Mouse (Mus musculus): Measurements from ENCODE around the gene Ddx39.
A peak's percentile ranks its signal among the peaks of the same experiment; 100 is the strongest.

Gene Ddx39

DNA sequence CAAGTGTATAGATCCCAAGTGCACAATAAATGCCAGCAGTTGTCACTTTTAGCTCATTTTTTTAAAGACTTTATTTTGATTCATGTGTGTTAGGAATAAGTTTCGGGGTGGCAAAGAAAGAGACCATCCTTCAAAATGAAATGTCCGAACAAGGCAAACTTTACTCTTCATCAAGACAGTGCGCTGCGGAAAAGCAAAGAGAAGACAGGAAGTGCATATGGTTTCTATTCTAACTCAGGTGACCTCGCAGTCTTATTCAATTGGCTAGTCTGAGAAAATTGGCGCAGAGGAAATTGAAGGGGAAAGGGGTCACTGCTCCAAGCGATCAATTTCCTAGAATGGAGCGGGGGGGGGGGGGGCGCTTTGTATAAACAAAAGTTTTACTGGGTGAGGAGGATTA lies 15.4 kb upstream of the Ddx39 start:
- no peak for DNase-seq

DNA sequence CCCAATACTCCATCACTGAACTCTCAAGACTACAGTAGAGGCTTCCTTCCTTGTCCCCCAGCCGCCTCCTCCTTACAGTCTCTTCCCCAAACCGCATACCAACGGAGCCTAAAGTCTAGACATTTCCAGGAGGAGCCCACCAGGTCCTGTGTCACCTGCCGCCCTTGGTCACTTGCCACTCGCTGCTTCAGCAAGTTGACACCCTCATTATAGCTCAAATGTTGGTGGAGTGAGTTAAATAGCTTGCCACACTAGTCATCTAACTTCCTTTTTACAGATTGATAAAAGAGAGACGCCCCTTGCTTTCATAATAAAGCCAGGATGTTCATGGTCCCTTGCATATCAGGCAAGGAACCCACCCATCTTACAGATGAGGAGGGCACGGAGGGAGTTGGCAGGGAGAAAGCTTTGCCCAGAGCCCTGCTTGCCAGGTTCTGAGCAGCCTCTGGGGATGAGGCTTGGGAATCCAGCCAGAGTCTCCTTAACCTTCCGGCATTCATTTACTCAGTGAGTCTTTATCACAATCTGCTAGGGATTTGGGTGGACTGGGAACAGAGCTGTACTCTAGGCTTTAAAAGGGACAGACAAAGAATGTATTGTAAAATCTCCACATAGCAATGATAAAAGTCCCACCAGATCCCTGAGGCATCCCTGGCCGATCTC lies 14.4 kb upstream of the Ddx39 start:
- DNase-seq = no peak

DNA sequence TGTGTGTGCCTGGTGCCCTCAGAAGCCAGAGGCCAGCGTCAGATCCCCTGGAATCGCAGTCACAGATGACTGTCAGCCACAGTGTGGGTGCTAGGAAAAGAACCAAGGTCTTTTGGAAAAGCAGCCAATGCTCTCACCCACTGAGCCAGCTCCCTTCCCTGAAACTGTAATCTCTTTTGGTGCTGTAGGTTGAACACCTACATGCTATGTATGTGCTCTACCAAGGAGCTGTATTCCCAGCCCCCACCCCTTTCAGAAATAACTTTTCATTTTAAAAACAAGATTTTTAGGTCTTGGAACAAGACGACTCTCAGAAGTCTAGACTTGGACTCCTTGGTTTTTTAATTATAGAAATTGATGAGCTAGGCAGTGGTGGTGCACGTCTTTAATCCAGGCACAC lies 11.6 kb upstream of the Ddx39 start:
- no peak for DNase-seq

DNA sequence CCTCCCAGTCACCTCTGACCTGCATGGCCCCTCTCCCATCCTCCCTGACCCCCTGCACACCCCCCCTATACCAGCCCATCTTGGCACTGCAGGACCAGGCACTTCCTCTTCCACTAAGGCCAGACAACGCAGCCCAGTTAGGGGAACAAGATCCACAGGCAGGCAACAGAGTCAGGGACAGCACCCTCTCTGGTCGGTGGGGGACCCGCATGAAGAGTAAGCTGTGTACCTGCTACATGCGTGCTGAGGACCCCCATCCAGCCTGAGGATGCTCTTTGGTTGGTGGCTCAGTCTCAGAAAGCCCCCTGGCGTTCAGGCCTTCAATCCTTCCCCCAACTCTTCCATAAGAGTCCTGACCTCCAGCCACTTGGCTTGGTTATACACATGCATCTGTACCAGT lies 8.6 kb upstream of the Ddx39 start:
- DNase-seq = no peak

DNA sequence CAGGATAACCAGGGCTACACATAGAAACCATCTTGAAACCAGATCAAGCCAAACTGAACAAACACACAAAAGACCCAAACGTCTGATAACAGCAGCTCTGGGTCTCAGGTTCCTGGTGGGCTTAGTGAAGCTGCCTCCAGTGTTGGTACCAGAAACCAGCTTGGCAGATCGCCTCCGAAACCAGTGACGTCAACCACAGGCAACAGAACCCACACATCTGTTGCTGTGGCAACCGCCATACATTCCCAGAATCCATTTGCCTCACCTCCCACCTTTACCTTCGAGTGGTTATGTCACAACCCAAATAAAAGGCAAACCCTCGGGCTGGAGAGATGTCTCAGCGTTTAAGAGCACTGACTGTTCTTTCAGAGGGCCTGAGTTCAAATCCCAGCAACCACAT lies 7.4 kb upstream of the Ddx39 start:
- no peak for DNase-seq

DNA sequence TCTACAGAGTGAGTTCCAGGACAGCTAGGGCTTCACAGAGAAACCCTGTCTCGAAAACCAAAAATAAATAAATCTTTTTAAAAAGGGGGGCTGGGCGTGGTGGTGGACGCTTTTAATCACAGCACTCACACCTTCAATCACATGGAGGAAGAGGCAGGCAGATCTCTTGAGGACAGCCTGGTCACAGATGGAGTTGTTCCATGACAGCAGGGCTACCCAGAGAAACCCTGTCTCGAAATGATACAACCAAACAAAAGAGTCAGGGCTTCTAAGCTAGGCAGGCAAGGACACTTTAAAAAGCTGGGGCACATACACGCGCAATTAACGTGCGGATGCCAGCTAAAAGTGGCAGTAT lies 324 bp upstream of the Ddx39 start:
- DNase-seq = no peak

DNA sequence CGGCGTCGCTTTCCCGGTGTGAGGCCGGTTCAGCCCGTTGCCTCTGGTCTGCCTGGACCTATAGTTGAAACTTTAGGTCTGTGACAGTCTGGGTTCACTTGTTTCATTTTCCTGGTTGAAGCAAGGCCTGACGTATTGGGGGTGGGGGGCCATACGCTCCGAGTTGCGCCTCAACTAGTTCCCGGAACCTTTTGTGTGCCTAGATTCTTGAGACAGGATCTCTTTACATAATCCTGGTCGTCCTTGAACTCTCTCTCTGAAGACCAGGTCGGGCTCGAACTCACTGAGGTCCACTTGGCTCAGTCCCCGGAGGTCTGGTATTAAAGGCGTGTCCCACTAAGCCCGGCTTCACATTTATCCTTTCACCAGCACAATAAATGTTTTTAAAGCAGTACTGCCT lies 794 bp downstream of the Ddx39 start:
- no peak for DNase-seq

DNA sequence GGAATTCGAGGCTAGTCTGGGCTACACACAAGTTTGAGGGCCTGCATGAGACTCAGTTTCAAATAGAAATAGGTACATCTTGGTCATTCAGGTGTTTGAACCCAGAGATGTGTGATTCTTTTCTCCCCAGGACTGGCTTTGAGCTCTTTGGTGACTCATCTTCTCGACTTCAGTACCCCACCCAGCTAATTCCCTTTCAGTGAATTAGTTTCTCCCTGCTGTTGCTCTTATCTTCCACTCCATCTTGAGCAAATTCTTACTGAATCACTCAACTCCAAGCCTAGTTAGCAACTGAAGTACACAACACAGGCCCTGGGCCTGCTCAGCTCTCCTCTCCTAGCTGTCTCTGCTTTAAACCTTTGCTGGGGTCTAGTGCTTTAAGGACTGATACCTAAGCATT lies 1.6 kb downstream of the Ddx39 start:
- DNase-seq = no peak

DNA sequence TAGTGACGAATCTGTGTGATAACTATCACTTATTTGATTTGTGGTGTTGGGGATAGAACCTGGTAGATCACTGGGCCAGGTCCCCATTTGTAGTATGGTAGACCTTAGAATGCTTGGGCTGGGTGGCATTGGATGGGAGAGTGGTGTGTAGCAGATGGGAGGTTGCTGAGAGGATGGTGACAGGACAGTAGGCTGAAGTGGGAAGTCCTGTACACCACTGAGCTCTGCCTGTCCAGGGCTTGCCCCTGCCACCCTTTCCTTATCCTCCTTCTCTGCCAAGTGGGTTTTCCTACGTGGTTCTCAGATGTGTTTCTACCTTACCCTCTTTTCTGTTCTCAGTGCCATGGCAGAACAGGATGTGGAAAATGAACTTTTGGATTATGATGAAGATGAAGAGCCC lies 4.1 kb downstream of the Ddx39 start:
- DNase-seq = no peak

DNA sequence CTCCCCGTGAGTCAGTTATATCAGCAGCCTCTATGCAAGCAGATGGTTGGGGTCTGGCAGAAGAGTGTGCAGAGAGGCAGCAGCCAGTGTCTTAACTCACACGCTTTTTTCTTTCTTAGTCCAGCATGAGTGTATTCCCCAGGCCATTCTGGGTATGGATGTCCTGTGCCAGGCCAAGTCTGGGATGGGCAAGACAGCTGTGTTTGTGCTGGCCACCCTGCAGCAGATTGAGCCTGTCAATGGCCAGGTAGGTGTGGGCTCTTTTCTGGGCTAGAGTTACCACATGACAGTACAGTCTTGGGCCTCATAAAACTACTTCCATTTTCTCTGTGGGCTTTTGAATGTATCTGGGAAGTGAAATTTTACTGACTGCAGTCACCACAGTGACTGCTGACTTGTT lies 4.7 kb downstream of the Ddx39 start:
- DNase-seq = no peak

DNA sequence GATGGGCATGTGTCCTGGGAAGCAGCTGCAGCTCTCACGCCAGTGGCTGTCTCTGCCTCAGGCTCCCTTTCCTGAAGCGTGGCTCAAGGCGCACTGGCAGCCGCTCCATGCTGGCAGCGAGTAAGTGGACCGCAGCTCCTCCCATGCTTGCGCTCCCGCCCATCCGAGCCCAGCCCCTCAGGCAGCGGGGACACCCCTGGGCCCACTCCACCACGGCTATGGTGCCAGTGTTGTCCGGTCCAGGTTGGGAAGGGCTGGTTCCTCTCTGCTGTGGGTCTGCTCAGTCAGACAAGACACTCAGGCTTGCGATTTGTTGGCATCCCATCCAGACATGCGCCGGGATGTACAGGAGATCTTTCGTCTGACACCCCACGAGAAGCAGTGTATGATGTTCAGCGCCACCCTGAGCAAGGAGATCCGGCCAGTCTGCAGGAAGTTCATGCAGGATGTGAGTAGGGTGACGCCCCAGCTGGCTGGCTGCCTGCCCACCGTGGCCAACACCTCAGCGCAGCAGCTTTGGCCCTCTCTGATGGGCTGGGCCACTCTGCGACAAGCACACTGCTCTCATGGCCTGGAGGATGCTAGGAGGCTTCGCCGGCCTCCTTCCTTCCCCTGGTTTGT lies 6.5 kb downstream of the Ddx39 start:
- DNase-seq = no peak

DNA sequence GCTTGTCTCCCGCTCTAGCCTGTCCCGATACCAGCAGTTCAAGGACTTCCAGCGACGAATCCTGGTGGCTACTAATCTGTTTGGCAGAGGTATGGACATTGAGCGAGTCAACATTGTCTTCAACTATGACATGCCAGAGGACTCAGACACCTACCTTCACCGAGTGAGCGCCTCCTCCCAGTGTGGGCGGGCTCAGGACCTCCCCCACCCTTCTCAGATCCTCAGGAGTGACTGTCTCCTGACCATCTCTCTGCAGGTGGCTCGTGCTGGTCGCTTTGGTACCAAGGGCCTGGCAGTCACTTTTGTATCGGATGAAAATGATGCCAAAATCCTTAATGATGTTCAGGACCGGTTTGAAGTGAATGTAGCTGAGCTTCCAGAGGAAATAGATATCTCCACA lies 7.7 kb downstream of the Ddx39 start:
- DNase-seq = no peak

DNA sequence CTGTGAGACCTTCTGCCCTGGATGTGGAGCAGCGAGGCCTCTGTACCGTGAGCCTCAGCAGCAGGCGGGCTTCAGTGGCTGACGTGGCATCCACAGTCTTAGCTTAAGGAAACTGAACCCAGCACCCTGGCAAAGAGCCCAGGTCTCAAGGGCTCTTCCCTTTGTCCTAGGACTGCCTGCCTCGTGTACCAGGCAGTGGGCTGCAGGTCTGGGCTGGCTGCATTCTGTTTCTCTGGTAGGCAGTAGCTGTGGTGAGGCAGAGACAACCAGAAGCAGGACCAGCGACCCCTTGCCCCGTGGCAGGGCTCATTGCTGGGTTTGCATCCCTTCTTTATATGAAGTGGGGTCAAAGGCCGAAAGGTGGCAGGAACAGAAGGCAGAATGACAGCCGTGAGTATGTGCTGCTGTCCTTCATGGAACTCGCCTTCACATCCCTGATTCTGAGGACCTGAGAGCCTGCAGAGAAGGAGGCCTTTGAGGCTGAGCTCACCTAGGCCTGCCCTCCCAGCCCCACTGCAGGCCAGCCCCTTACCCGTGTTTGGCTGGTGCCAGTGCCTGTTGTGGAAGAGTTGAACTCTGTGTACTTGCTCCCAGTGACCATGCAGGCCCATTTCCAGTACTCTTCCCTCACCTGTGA lies 8.6 kb downstream of the Ddx39 start:
- no peak for DNase-seq

DNA sequence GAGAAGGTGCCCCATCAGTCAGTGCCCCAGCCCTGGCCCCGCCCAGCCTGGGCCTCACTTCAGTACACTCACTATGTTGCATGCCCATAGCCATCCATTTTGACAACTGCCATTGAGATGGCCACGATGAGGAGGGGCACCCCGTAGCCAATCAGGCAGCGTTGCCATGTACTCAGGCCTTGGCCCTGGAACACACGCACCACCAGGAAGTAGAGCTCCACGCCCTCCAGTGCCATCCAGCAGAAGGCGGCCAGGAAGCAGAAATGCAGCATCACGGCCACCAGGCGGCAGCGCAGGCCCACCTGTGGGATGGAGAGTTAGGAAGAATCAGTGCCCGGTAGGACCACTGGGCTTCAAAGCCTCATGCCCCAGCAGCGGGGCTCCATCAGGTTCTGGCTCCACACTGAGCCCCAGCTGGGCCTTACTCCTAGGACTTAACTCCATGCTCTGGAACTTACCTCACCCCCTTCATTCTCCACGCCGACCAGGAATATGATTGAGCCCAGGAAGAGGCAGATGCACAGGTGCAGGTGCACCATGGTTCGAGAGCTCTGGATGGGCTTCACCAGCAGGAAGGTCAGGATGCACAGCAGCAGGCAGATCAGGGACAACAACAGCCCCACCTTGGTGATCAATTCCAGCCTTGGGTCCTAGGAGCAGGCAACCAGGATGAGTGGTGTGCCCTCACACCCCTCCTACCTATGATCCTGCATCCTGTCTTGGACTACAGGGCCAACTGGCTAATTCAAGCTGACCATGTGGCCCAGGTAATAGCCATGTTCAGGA lies 9.9 kb downstream of the Ddx39 start:
- DNase-seq = peak; percentile 79

DNA sequence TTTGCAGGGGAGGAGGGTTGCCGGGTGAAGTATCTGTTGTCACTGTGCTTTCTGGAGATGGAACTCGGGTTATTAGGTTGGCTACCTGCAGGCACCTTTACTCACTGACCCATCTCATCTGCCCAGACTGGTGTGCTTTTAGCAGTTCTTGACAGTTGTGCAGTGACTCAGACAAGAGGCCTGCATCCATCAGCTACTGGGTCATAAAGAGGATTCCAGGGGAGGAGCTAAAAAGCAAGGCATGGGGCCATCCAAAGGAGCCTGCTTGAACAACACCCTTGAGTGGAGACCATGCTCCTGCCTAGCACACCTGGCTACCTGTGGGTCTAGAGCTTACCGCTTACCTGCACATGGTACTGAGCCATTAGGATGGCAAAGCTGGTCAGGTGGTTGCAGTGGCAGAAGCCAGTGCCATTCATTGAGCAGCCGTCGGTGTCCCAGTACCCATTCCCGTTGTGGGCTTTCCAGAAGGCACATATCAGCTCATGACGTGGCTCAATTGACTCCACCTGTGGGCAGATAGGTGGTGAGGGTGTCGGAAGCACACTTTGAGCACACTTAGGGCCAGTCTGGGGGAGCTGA lies 10.6 kb downstream of the Ddx39 start:
- DNase-seq = no peak

DNA sequence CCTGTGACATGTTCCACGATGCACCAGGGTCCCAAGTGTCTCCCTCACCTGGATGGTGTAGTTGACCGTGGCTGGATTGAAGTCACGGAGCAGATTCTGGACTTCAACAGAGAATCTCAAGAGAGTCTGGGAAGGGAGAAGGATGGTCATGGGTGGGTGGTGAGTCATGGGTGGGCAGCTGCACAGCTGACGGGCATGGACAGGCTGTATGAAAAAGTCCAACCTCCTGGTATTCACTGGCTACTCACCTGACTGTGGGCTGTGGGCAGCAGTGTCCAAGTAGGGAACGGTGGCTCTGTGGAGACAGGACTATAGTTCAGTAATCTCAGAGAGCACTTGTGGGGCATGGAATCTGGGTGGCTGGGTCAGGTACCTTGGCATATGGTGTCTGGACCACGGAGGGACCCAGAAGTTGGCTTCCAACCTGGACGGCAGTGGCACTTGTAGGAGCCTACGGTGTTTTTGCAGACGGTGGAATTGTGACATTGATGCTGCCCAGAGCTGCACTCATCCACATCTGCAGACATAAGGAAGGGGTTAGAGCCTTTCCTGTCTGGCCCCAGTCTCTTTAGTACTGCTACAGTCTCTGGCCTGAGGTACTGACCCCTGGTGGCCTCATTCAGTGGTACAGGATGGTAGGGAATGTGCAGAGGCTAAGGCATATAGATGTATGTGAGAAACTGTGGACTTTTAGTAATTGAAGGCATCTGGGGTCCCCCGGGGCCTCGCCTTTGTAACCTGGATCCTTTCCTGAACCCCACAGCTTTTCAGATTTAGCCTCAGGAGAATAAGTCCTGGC lies 14.2 kb downstream of the Ddx39 start:
- DNase-seq = no peak

DNA sequence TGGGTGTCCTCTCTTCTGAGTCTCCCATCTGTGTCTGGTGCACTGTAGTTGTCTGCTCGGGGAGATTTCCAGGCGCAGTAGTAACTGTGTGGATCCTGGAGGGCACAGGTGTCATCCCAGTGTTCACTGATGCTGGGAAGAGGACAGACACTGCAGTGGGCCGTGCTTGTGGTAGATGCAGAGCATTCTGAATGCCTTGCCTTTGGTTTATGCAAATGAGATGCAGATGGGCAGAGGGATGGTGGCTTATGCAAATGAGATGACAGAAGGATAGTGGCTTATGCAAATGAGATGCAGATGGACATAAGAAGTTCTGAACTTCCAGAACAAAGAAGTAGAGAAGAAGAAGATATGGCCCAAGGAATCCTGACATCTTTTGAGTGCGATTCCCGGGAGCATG lies 16.9 kb downstream of the Ddx39 start:
- no peak for DNase-seq

DNA sequence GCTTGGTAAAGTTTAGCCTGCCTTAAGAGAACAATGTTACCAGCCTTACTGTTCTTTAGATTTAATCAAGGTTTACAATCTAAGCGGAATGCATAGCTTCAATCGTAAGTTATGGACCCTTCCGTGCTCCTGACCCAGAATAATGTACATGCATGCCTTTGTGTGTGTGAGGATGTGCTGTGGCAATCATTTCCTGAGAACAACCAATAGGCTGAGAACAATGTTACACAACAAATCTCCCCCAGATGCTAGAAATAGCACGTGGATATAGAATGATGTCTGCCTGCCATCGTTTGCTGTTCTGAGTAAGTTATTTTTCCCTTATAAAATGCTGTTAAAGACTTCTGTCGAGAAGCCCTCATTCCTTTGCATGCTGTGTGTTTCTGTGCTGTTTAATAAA lies 17.9 kb downstream of the Ddx39 start:
- no peak for DNase-seq

DNA sequence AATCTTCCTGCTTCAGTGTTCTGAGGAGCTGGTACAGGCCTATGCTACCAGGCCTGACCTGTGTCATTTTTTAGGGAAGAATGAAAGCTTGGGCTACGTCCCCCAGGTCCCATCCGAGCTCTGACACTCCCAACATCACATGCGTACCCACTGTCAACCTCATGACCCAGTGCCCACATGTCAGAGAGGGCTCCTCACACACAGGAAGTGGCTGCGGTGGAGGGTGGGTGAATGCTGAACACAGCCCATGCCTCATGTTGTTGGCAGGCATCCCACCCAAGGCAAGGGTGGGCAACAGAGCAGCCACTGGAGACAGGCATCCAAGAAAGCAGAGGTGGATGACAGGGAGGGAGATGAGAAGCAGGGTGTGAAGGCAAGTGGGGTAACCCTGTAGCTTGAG lies 21.7 kb downstream of the Ddx39 start:
- DNase-seq = no peak

DNA sequence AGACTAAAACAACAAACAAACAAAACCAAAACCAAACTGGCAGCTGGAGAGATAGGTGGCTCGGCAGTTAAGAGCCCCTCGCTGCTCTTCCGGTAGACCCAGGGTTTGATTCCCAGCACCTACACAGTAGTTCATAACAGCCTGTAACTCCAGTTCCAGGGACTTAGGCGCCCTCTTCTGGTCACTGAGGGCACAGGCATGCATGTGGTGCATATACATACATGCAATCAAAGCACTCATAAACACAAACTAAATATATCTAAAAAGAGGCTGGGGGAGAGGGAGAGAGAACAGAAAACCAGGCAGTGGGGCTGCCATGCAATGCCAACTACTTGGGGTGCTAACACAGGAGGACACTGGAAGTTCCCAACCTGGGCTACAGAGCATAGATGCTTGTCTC lies 22.4 kb downstream of the Ddx39 start:
- DNase-seq = no peak

DNA sequence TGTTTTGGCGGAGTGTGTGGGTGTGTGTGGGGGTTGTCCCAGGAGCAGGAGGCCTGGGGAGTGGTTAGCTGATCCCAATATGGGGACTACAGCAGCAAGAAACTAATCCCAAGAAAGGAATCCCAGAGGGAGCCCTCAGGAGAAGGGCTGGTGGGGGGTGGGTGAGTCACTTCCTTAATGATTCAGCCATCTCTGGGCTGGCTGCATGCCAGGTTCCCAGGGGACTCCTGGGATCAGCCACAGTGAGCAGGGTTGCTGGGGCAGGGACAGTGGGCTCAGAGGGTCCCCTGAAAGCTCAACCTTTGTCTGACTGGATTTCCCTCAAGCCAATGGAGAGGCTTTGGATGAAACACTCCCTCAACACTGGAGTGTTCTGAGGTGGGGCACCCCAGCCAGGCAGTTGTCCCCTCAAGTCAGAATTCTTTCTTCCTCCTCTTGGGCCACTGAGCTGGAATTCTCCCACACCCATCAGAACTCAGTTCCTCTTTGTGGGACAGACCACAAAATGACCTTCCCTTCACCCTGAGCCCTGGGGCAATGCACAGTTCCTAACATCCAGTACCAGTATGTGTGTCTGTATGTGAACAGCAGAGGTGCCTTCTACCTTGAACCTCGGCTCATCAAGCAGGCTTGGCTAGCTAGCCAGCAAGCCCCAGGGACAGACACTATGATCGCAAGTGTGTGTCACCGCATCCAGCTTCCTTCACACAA lies 23.0 kb downstream of the Ddx39 start:
- no peak for DNase-seq
